Mouse (Mus musculus) liver, adult 2 months (tissue): ENCODE measurements at regions not wholly inside any gene's neighbourhood (a gene's known extent, or its start where the extent isn't known, plus 50 kb on each side); places are given as distances from the start of the nearest gene placed in this dataset.

Experiments
- CTCF ChIP-seq: fragments of 200-500 bp; IDR thresholded peaks from 2 replicates; pipeline ENCODE4 v1.5.1; 2011; ENCODE audit warnings: low read depth, low read length, control low read depth
- POLR2A ChIP-seq: fragments of 200-500 bp; IDR thresholded peaks from 2 replicates; pipeline ENCODE4 v1.6.1; 2011; ENCODE audit warnings: low read length, control low read depth; ENCODE audit not compliant: insufficient read depth; ENCODE audit errors: extremely low read depth

DNA sequence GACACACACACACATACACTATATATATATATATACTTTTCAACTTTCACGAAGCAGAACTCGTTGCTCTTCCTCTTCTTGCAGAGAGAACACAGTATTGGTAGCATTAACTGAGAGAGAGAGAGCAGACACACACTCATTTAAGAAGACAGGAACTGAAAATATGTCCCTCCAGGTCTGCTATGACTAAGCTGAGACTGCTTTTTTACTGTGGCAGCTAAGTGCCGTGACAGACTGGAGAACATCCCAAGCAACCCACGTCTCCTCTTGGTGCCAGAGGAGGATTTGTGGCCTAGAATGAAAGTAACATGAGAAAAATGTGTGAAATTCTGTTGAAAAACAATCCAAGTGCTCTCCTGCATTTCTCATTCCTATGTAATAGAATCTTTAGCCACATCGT is 159.9 kb upstream of the Tmco5 start:
- TF ChIP-seq CTCF (no peak), POLR2A (no peak)
